Mouse (Mus musculus) urinary bladder, adult 2 months (tissue): ENCODE measurements around the gene Olfr96. TPM values are rescaled to one million over a fixed set of nuclear protein-coding genes. Genes with fewer than 3 reads are reported as not detected.

Experiments used
- DNase-seq: peaks from one replicate; pipeline ENCODE4 v3.0.0; 2022; ENCODE audit warnings: low spot score
- polyA plus RNA-seq: library from polyadenylated mRNA; depleted of rRNA; stranded (reverse); fragments of >200 nt; gene quantifications from 2 replicates; pipeline ENCODE4 v1.2.3, GENCODE M21; 2012; rRNA removed

Gene Olfr96
- polyA plus RNA-seq, 1 experiment = not detected

GRCm38 (mm10) chr17:37270702-37271092, 50.8 kb downstream of the Olfr96 start:
- DNase-seq = peak; percentile 28

GRCm38 (mm10) chr17:37275626-37276248, 55.8 kb downstream of the Olfr96 start:
- no peak for DNase-seq

Other genes starting within 250 kb of the Olfr96 start
- gene 2410137M14Rik, start 238.9 kb upstream of the Olfr96 start, polyA plus RNA-seq = 0.30 and 0.56 TPM in 2 replicates
- gene H2-M5, start 230.6 kb upstream of the Olfr96 start, polyA plus RNA-seq = 3.0 and 3.8 TPM in 2 replicates
- 22.6 and 32.3 TPM in 2 replicates for gene Zfp57, start 219.0 kb upstream of the Olfr96 start, polyA plus RNA-seq
- 0.11 and 0.18 TPM in 2 replicates for gene Mog, start 196.7 kb upstream of the Olfr96 start, polyA plus RNA-seq
- gene Gabbr1, start 174.2 kb upstream of the Olfr96 start, polyA plus RNA-seq = 72.1 and 81.4 TPM in 2 replicates
- gene Olfr90, start 131.6 kb upstream of the Olfr96 start, polyA plus RNA-seq = not detected in 2 replicates
- gene Olfr91, start 121.9 kb upstream of the Olfr96 start, polyA plus RNA-seq = not detected in 2 replicates
- not detected in 2 replicates for gene Olfr92, start 100.1 kb upstream of the Olfr96 start, polyA plus RNA-seq
- not detected in 2 replicates for gene Olfr93, start 58.7 kb upstream of the Olfr96 start, polyA plus RNA-seq
- gene Ubd, start 26.3 kb upstream of the Olfr96 start, polyA plus RNA-seq = 0.52 and 1.0 TPM in 2 replicates
- gene Olfr94, start 19.2 kb upstream of the Olfr96 start, polyA plus RNA-seq = not detected in 2 replicates
- gene Olfr95, start 7.0 kb upstream of the Olfr96 start, polyA plus RNA-seq = not detected in 2 replicates
- not detected in 2 replicates for gene Olfr97, start 17.2 kb downstream of the Olfr96 start, polyA plus RNA-seq
- gene Olfr98, start 43.6 kb downstream of the Olfr96 start, polyA plus RNA-seq = not detected in 2 replicates
- 12.3 and 13.0 TPM in 2 replicates for gene H2-M3, start 50.1 kb downstream of the Olfr96 start, polyA plus RNA-seq
- not detected in 2 replicates for gene Olfr99, start 63.3 kb downstream of the Olfr96 start, polyA plus RNA-seq
- not detected in 2 replicates for gene Olfr101, start 84.2 kb downstream of the Olfr96 start, polyA plus RNA-seq
- gene Olfr102, start 96.9 kb downstream of the Olfr96 start, polyA plus RNA-seq = not detected in 2 replicates
- not detected in 2 replicates for gene Olfr103, start 119.6 kb downstream of the Olfr96 start, polyA plus RNA-seq
- not detected in 2 replicates for gene Olfr104-ps, start 139.4 kb downstream of the Olfr96 start, polyA plus RNA-seq
- gene Olfr105-ps, start 158.9 kb downstream of the Olfr96 start, polyA plus RNA-seq = not detected in 2 replicates
- gene Olfr106-ps, start 170.2 kb downstream of the Olfr96 start, polyA plus RNA-seq = not detected in 2 replicates
- gene Olfr107, start 179.1 kb downstream of the Olfr96 start, polyA plus RNA-seq = not detected in 2 replicates
- not detected in 2 replicates for gene Olfr108, start 225.3 kb downstream of the Olfr96 start, polyA plus RNA-seq
- not detected in 2 replicates for gene Olfr109, start 238.8 kb downstream of the Olfr96 start, polyA plus RNA-seq